Mouse (Mus musculus) right cerebral cortex, adult 18-20 months (tissue): ENCODE measurements around the gene Npas3.

ENCODE experiments used
- DNase-seq: peaks from one replicate; pipeline ENCODE4 v3.0.0; 2022; ENCODE audit warnings: mixed read lengths

Npas3 gene

DNA sequence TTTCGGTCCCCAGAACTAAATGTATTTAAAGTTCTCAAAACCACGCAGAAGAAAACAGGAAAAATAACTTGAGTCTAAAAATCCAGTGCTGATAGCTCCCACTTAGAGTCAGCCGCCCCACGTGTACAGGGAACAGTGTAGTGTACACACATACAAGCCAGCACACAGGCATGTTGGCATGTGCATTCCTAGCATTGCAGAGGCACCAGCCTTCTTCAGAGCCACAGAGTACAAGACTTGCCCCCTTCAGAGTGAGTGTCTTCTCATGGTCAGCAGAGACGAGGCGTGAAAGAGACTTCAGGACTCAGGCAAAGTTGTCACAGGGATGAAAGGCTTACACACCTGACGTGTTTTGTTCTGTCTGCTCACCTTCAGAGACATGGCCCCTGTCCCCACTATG lies 565.8 kb downstream of the Npas3 start:
- DNase-seq, result no peak

DNA sequence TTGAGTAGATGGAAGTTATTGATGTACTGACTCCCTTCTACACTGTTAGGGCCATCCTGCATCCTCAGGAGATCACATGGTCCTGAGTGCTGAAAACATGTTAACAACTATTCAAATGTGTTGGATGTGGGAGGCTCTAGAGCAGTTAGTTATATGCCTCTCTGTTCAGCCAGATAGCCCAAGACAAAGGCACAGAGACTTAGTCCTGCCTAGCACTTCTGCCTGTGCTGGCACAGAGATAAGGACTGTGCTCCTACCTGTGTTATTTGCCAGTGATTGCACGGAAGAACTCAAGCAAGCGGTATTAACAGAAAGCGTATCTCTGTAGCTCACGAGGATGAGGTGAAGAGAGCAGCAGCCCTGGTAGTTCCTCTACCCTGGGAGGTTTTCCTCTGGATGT lies 571.5 kb downstream of the Npas3 start:
- no peak for DNase-seq

DNA sequence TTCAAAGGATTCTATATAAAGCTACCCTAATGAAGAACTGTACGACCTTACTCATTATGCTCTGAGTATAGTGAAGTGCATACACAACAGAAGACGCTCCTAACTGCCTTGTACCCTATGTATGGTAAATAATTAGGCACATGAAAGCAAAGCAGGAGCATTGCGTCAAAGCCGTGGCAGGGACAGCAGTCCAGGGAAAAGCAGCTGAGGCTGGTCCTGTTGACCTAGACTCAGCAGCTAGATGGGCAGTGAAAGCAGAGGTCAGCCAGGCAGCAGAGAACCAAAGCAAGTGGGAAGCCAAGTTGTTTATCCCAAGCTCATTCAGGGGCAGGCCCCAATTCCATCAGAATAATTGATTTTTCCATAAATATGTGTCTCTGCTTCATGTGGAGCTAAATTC lies 574.4 kb downstream of the Npas3 start:
- no peak for DNase-seq

- DNase-seq, result no peak
These were observed 576.8 kb downstream of the Npas3 start for GRCm38 (mm10) chr12:53825251-53825650.

GRCm38 (mm10) chr12:53825898-53826605 lies 577.6 kb downstream of the Npas3 start:
- no peak for DNase-seq

DNA sequence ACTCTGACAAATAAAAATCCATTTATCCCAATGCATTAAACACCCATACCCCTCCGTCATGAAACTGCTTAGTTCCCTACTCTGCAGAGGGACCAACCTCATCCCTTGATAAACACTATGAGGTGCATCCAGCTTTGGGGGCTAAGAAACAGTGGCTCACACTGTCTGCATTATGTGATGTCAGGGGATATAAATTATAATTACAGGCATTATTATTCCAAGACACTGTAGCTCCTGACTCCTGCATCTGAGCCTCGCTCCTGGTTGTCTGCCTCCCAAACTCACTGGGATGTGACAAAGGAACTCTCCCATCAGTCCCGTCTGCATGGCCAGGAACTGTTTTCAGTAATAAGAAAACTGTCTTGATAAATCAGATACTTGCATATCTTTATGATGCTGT lies 578.3 kb downstream of the Npas3 start:
- no peak for DNase-seq

- no peak for DNase-seq
These were observed 584.1 kb downstream of the Npas3 start for GRCm38 (mm10) chr12:53832590-53832989.

DNA sequence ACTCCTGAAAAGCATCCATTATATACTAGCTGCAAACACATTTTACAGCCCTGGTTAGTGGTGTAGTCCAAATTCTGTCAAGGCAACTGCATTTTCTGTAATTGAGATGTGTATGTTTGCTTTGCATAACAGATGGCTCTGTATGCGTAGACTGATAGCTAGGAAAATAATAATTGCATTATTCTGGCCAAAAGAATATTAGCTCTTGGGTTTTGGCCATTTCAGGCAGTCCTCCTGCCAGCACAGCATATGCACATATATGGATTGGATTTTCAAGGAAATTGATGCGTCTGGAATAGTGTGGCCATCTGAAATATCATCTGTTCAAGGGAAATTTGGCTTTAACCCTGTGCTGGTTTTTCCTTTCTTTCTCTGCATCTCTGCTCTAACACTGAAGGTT lies 584.9 kb downstream of the Npas3 start:
- no peak for DNase-seq

DNA sequence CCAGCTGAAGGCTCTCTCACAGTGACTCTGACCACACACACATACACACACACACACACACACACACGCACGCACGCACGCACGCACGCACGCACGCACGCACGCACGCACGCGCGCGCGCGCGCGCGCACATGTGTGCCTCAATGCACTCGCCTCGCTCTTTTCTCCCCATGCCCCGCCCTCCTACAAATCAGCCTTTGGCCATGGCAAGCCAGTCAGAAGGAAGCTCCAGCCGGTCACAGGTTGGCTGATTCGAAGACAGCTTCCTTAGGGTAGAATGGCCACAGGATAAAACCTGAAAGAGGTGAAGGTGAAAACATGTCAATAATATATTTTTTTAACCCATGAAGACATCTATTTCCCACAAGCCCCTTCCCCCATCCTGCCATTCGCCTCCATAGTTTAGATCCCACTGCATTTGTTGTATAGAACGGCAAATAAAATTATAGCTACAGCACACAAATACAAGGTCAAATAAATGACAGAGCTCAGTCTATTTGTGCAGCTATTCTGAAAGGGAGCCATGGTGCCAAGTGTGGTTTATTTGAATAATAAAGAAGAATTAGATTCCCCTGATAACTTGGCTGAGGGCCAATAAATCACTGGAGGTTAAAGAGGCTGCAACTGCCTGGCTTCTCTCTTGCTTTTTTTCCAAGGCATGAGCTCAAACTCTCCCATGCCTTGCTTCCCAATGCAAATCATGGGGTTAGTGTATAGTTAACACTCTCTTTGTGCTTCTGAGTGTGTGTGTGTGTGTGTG lies 587.7 kb downstream of the Npas3 start:
- no peak for DNase-seq

DNA sequence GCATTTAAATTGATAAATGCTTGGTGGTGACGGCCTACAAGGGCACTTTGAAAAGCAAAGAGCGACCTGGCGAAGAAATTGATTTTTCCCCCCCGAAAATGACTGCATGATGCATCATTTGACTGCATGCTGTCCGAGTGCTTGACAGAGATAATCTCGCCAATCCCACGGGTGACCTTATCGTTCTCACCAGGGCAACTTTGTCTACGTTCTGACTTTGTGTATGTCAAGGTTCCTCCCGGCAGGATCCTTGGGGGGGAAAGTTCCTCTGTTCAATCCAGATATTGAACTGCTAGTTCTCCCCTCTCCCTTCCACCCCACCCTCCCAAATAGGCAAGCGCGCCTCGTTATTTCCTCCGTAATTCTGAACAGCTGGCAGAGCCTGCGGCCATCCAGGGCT lies 588.9 kb downstream of the Npas3 start:
- no peak for DNase-seq

DNA sequence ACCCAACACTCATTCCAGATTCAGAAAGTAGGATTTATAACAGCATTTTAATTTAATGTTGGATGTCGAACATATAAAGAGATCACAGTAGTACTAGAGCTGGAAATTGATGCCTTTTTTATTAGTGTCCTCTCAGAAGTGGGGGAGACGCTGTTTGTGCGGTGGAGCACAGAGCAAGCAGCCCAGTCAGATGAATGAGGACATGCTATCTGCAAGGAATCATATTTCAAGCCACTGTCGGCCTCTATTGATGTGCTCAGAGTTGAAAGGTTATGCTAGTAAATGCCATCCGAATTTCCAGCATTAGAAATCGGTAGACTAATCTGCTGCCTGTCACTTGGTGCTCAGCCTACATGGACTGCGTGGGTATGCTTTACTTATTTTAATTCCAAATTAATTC lies 590.1 kb downstream of the Npas3 start:
- DNase-seq, result no peak

DNA sequence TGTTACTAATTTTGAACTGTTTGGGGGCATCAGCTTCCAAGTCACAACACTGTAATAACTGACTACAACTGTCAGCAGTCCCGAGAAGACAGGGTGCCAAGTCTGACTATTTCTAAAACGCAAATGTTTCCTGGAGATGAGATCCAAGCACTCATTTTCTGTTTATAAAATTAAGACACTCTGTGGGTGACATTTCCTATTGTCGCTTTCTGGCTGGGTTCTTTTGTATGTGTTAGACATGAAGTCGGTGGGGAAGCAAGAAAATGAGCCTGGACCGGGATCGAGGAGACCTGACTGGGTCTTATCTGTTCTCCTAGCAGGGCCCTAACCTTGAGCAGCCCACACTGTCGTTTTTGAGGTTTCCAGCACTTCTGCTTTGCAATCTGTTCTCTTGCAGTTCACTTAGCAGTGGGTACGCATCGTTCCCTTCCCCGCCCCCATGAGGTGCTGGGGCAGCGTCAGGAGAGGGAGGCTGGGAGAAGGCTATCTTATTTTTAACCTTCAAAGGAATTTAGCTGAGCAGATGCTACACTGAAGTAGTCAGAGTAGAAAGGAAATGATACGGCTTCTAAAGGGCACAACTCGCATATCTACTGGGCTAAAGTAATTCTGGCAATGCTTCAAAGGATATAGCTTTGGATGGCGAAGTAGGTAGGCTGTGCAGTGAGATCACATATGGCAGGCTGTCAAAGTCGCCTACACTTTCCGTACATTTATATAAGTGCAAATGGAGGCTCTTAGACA lies 593.6 kb downstream of the Npas3 start:
- peak; percentile 84 for DNase-seq

GRCm38 (mm10) chr12:53843626-53844025 lies 595.1 kb downstream of the Npas3 start:
- no peak for DNase-seq

GRCm38 (mm10) chr12:53846154-53846665 lies 597.7 kb downstream of the Npas3 start:
- no peak for DNase-seq

DNA sequence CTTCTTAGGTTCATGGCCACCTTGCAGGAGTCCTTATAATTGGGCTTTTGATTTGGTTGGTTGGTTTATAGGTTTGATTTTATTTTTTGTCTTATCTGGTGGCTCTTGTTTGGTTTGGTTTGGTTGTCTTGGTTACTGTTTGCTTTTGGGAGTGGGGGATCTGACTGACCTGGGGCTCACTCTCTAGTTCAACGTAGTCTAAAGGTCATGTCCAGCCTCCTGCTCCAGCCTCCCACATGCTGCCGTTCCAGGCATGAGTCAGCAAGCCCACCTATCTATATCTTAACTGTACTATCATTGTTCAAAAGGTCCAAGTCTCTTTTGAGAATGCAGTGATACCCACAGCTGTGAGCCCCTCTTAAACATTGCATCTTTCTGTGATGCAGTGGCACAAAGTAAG lies 600.8 kb downstream of the Npas3 start:
- DNase-seq, result no peak

DNA sequence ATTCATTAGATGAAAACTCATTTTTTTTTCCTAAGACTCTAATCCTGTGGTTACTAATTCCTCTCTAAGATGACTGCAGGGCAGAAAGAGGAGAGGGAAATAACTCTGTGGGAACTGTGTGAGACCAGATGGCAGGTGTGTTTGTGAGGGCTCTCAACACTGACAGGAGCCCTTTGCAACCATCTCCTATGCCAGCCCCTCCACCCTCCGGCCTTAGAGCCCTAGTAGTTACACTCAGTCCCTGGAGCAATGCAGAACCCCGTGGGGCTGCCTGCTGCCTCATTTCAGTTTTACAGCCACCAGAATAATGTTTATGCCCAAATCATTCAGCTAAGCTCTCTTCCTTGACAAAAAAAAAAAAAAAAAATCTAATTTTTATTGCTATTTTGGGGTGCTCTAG lies 604.0 kb downstream of the Npas3 start:
- DNase-seq, result no peak

DNA sequence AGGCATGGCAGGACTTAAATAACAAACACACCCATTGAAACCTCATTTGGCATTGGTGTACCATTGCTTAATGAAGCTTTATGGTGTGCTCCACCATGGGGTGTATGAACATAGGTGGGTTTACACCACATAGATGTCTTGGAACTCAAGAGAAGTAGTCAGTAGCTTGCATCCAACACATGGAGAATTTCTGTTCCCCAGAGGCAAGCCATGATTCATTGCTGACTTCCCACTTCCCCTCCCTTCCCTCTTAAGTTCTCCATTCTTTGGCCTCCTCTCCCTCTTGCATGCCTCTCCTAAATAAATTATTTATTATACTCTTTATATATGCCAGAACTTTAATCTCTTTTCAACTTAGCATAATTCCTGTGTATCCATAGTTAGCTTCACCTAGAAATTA lies 611.7 kb downstream of the Npas3 start:
- no peak for DNase-seq

DNA sequence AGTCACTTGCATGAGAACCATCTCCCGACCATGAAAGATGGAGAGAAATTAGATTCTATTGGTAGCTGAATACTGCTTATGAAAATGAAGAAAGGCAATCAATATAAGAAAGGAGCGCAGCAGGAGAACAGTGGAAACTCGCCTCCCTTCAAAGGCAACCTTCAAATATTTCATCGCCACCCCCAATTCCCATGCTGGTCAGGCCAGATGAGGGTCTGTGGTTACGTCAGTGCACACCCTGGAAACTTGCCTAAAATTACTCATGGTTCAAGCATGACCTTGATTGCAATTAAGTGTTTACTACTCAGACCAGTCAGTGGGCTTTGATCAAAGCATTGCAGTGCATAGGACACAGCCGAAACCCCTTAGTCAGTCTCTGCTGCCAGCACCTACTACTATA lies 613.8 kb downstream of the Npas3 start:
- no peak for DNase-seq

DNA sequence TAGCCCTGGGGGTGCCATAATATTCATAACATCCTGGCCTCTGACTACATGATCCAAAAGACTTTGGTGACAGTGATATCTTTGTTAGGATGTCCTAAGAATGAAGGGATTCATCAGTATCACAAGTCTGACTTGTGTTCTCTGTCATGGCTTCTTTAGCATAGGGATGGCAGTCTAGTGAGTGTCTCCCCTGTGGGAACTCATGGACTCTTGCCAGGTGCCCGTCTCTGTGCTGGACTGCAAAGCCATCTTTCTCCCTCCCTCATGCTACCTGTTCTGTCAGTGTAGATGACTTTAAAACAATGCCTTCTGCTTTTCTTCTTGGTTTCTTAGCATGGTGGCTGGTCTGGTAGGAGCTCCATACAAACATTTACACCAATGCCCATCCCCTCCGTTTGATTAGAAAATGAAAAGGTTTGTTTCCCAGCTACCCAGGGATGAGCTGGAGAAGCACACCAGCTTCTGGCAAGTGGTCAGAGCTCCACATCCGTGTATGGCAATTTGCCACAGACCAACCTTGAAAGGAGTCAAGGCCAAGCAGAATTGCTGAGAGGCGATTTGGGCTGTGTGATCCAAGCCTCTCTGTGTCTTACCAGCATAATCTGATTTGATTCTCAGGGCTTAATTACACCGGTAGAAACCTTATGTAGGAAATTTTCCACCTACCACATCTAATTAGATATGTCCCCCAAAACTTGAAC lies 616.1 kb downstream of the Npas3 start:
- DNase-seq, result no peak

GRCm38 (mm10) chr12:53865691-53866090 lies 617.2 kb downstream of the Npas3 start:
- DNase-seq, result no peak

GRCm38 (mm10) chr12:53869981-53870380 lies 621.5 kb downstream of the Npas3 start:
- DNase-seq, result no peak

DNA sequence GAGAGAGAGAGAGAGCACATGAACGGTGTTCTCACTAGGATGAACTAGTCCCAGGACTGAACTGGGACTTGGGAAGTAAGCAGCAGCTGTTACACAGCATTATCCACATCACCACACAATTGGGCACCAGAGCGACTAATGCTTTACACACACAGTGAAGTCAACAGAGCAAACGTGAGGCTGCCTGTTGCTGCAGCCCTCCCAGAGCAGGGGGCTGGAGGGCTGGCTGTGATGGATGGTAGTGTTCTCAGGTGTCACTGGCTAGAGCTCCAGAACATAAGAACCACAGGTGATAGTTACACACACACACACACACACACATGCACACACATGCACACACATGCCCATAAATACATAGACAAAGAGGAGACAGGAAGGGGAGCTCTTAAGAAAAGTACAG lies 626.7 kb downstream of the Npas3 start:
- DNase-seq, result no peak

GRCm38 (mm10) chr12:53876693-53877092 lies 628.2 kb downstream of the Npas3 start:
- no peak for DNase-seq
